Mouse (Mus musculus) CD4-positive, CD25-positive, alpha-beta regulatory T cell, adult 2 months (primary cell): ENCODE measurements around the gene Tmem151b.

Source experiments
- DNase-seq: peaks from one replicate; pipeline ENCODE4 v3.0.0-alpha.2; 2012; ENCODE audit warnings: low read depth, low spot score

The Tmem151b gene

DNA sequence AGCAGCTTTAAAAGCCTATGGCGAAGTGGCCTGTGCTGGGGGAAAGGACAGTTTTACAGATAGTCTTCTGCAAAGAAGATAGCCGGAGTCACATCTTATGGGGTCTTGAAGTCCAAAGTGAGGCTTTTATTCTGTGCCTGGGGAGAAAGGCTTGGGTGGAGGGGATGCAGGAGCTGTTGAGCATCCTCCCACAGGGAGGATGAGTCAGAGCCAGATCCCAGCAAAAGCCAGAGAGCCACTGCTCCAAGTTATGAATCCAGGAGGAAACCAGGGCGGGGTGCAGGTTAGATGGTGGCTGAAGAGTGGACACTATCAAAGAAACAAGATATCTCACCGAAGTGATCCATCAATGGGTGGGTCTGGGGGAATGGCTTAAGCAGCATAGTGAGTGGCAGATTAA is 37.7 kb downstream of the Tmem151b start:
- DNase-seq: no peak

DNA sequence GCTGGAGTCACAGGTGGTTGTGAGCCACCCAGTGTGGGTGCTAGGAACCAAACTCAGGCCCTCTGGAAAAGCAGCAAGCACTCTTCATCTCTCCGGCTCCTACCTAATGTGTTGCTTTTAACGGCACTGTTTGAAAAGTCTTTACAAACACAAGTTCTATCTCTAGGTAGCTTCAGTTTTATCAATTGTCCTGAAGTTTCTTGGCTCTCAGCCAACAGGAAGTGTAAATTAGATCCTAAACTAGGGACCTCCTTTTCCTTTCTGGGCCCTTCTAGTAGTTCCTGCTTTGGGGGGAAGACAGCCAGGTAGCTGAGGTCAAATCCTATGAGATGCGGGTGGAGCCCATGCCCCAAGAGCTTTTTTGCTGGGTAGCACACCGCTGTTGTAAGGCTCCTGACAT is 38.6 kb downstream of the Tmem151b start:
- no peak for DNase-seq

DNA sequence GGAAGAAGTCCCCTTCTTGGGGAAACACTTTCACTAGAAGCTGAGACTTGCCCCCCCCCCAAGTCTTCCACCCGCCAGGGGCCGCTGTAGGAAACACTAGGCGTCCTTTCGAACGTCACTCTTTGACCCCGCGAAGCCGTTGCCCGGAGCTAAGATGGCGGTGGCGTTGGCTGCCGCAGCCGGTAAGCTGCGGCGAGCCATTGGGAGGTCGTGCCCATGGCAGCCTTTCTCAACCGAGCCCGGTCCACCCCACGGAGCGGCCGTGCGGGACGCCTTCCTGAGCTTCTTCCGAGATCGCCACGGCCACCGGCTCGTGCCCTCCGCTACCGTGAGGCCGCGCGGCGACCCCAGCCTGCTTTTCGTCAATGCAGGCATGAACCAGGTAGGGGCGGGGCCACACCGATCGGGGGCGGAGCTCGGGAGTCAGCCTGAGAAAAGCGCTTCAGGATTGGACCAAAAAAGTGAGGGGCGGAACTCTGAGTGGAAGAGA is 42.7 kb downstream of the Tmem151b start, which contains the start of gene Aars2:
Gene Aars2, plus strand, starts transcription at position 142 of the 490 bp plus-strand sequence.
- peak; percentile 97 for DNase-seq

DNA sequence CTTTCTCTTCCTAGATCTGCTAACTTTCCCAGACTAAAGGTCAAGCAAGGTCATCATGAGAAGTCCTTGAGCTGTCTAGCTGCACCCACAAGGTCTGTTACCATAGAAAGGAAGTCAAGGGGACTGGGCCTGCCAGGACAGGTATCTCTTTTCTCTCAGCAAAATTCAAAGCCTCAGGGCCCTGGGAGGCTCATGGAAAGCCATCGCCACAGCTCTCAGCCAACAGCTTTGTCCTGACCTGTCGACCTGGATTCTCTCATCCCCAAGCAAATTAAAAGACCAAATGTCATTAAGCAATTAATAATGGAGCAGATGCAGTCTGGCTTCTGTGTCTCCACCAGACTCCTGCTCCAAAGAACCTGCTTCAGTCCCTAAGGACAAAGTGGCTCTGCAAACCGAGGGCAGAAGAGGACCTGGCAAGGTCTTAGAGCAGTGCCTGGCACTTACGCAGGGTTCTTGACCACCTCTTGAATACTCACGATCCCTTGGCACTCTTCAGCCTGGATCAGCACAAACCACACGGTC is 43.5 kb downstream of the Tmem151b start:
- no peak for DNase-seq

DNA sequence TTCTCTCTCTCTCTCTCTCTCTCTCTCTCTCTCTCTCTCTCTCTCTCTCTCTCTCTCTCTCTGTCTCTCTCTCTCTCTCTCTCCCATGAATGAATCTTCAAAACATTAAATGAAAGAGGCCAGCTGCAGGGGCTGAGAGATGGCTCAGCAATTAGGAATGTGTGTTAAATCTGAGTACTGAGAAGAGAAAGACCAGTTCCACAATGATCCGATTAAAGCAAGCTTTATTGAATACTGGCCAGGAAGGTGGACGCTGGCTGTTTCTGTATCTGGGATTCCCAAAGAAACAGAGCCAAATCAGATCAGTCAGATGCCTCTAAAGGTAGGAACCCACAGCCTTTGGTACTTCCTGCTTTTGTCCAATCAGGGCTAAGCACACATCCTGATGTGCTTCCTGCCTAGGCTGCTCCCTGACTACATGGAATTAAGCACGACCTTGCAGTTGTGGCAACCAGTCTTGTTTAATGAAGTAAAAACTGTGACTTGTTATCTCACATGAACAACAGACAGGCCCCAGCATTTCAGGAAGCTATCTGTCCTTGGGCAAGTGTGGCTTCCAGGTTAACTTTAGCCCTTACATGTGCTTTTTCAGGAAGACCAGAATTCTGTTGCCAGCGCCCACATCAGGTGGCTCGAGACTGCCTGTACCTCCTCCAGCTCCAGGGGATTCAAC is 46.0 kb downstream of the Tmem151b start:
- DNase-seq: no peak

DNA sequence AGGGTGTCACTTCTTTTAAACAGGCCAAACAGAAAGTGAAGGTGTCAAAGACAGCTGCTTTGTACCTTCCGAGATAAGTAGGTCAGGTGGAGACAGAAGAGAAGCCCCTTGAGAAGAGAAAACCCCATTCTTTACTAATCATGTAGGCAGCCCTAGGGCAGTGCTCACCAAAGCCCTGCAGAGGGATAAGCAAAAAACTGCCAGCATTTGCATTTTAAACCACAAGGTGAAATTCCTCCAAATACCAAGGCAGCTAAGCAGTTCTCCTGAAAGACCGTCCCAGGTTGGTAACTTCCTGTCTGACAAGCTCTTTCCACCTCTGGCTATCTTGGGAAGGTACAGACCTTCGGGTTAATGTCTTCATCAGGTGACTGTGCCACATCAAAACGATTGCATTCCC is 47.2 kb downstream of the Tmem151b start:
- DNase-seq: no peak

DNA sequence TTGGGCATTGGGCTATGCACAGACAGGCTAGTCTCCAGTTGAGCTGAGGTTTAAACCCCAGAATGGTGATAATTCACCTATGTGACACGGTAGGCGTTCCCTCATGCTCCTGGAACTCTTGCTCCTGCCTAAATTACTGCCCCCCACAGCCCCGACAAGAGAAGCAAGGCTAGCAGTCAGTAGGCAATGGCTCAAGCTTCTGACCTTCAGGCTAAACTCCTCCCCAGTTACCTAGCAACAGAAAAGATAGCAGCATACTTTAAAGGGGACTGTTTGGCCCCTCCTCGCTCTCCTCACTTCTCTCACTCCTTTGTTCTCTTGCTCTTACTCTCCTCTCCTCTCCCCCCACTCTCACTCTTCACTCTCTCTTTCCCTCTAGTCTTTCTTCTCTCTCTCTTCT is 48.5 kb downstream of the Tmem151b start:
- DNase-seq: no peak

DNA sequence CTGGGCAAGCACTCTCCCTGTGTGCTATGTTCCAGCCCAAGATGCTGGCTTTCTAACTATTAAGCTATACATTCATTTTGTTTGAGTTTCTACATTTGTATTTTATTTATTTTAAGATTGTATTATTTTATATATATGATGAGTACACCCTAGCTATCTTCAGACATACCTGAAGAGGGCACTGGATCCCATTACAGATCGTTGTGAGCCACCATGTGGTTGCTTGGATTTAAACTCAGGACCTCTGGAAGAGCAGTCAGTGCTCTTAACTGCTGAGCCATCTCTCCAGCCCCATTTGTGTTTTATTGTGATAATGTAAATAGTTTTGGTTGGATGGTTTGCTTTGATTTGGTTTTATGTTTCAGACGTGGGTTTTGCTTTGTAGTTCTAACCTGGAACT is 50.0 kb downstream of the Tmem151b start:
- no peak for DNase-seq

DNA sequence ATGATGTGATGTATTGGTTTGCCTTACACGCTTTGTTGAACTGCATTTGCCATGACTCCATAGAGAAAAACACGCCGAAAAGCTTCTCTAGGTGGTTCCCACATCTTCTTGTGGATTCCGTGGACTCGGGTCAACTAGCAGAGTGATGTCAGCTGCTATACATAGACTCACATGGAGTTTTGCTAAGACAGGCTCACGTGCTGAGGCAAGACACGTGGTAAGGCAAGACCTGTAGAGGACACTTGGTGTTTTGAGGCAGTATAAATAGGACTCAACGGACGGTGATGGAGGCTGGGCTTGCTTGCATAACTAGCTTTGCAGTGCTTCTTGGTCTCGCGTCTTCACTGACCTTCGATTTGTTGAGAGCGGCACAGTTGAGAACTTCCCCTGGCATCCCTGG is 51.1 kb downstream of the Tmem151b start:
- DNase-seq: no peak

DNA sequence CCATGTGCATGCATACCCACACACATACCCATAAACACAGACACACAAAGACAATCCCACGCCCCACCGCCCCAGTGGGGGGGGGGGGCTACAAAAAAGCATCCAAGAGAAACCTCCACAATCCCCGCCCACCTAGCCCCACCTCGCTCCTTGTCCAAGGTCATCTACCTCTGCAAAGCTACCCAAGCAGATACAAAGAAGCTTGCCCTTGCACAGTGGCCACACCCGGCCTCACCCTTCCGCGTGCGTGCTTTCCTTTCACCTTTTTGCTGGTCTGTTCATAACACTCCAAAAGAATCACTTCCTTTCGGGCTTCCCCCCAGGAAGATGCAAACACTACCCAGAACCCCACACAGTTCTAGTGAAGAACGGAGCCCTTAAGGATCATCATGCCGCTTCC is 54.1 kb downstream of the Tmem151b start:
- no peak for DNase-seq
